Mouse (Mus musculus): ENCODE data around the gene Abr.

Gene Abr

GRCm38 (mm10) chr11:76493811-76494274 is 128.3 kb downstream of the Abr start:
- DNase-seq (ENCODE audit: low spot score): no peak

- no peak for DNase-seq (ENCODE audit: low spot score)
These were observed 128.9 kb downstream of the Abr start for GRCm38 (mm10) chr11:76493167-76493566.

- no peak for DNase-seq (ENCODE audit: low spot score)
These were observed 130.3 kb downstream of the Abr start for GRCm38 (mm10) chr11:76491817-76492216.

- DNase-seq (ENCODE audit: low spot score): no peak
These were observed 132.7 kb downstream of the Abr start for GRCm38 (mm10) chr11:76489407-76489806.

GRCm38 (mm10) chr11:76487024-76487423 is 135.1 kb downstream of the Abr start:
- DNase-seq (ENCODE audit: low spot score): no peak

- DNase-seq (ENCODE audit: low spot score): no peak
These were observed 138.1 kb downstream of the Abr start for GRCm38 (mm10) chr11:76484033-76484432.

- DNase-seq (ENCODE audit: low spot score): no peak
These were observed 138.9 kb downstream of the Abr start for GRCm38 (mm10) chr11:76483171-76483727.

GRCm38 (mm10) chr11:76482697-76483096 is 139.4 kb downstream of the Abr start:
- DNase-seq (ENCODE audit: low spot score): no peak

- DNase-seq (ENCODE audit: low spot score): no peak
These were observed 139.9 kb downstream of the Abr start for GRCm38 (mm10) chr11:76482183-76482582.

GRCm38 (mm10) chr11:76479729-76480128 is 142.4 kb downstream of the Abr start:
- DNase-seq (ENCODE audit: low spot score): no peak

GRCm38 (mm10) chr11:76478676-76479655 is 143.1 kb downstream of the Abr start:
- DNase-seq (ENCODE audit: low spot score): no peak

- DNase-seq (ENCODE audit: low spot score): no peak
These were observed 145.0 kb downstream of the Abr start for GRCm38 (mm10) chr11:76477095-76477525.

- no peak for DNase-seq (ENCODE audit: low spot score)
These were observed 145.6 kb downstream of the Abr start for GRCm38 (mm10) chr11:76476376-76477094.

- no peak for DNase-seq (ENCODE audit: low spot score)
These were observed 149.5 kb downstream of the Abr start for GRCm38 (mm10) chr11:76472617-76473016.

- DNase-seq (ENCODE audit: low spot score): no peak
These were observed 152.7 kb downstream of the Abr start for GRCm38 (mm10) chr11:76469311-76469998.

- DNase-seq (ENCODE audit: low spot score): no peak
These were observed 153.8 kb downstream of the Abr start for GRCm38 (mm10) chr11:76468347-76468746.

- DNase-seq (ENCODE audit: low spot score): no peak
These were observed 154.6 kb downstream of the Abr start for GRCm38 (mm10) chr11:76467487-76468005.

GRCm38 (mm10) chr11:76467073-76467472 is 155.0 kb downstream of the Abr start:
- no peak for DNase-seq (ENCODE audit: low spot score)

- DNase-seq (ENCODE audit: low spot score): no peak
These were observed 156.2 kb downstream of the Abr start for GRCm38 (mm10) chr11:76465879-76466278.

GRCm38 (mm10) chr11:76461696-76462095 is 160.4 kb downstream of the Abr start:
- no peak for DNase-seq (ENCODE audit: low spot score)

GRCm38 (mm10) chr11:76461201-76461600 is 160.9 kb downstream of the Abr start:
- DNase-seq (ENCODE audit: low spot score): no peak

- DNase-seq (ENCODE audit: low spot score): no peak
These were observed 162.6 kb downstream of the Abr start for GRCm38 (mm10) chr11:76459489-76459888.

Measured in urinary bladder, postnatal 25 days (tissue).